ENCODE assay signal across 26 mouse cellular contexts in the genomic region with DNA sequence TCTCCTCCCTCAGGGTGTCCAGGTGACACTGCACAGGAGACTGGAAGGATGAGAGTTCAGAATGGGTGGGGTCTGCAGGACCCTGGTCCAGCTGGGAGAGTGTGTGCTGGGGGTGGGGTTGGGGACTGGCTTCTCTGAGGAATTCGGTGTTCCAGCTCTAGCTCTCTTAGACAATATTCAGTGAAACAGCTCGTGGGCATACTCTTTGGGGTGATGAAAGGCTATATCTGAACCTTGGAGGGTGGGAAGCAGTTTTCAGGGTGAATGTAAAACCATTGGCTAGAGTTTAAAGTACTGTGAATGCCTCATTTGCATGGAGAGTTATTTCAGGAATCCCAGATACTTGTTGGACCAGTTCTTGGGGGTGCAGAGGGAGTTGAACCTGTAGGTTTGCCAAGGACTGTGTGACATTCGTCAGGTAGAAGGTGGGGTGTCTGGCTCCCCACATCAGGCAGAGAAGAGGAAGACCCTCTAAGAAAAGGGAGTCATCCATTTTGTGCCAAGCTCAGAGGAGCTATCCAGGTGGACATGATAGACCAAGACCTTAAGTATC. TPM values are rescaled to one million over a fixed set of nuclear protein-coding genes. Genes with fewer than 3 reads are reported as not detected.
A peak's percentile ranks its signal among the peaks of the same experiment; 100 is the strongest.
DNase-seq lines count a peak whose midpoint lies in the region; ATAC-seq and TF ChIP-seq lines count a peak whose summit lies in the region.
"Had no signal": no experiment of that assay in that cellular context is flagged by ENCODE, and none has a peak within 500 bp of the region (broad histone marks: within the 10 kb centered on the region; RNA-seq: fewer than 3 reads in every experiment).

No protein-coding gene starts in this region.

- H3K36me3 ChIP-seq in heart, adult 2 months (ENCODE audit: control insufficient read depth, insufficient read depth, low read length) = no peaks in the 10 kb centered on the region
- no peaks in the 10 kb centered on the region for H3K36me3 ChIP-seq in kidney, embryonic 15.5 days
- no peaks in the 10 kb centered on the region for H3K36me3 ChIP-seq in stomach, postnatal 0 days (ENCODE audit: control insufficient read depth, insufficient read depth, low read length)
- H3K36me3 ChIP-seq: embryonic facial prominence, embryonic 13.5 days; forebrain, embryonic 12.5 days; heart, embryonic 12.5 days; hindbrain, embryonic 10.5 days; hindbrain, embryonic 15.5 days had no signal

- no peaks in the 10 kb centered on the region for H3K9me3 ChIP-seq in kidney, embryonic 15.5 days (replicated peaks)
- no peaks in the 10 kb centered on the region for H3K9me3 ChIP-seq in stomach, postnatal 0 days (ENCODE audit: control insufficient read depth, low read length)
- H3K9me3 ChIP-seq: embryonic facial prominence, embryonic 13.5 days; forebrain, embryonic 12.5 days; heart, embryonic 12.5 days; hindbrain, embryonic 10.5 days; hindbrain, embryonic 15.5 days had no signal

- H3K4me2 ChIP-seq in kidney, embryonic 15.5 days = no peak overlapping the region
- no peak overlapping the region for H3K4me2 ChIP-seq in stomach, postnatal 0 days (replicated peaks; ENCODE audit: low read depth)
- H3K4me2 ChIP-seq: embryonic facial prominence, embryonic 13.5 days; forebrain, embryonic 12.5 days; heart, embryonic 12.5 days; hindbrain, embryonic 15.5 days had no signal

- WGBS in heart, adult 2 months = 84% methylated on average over 3 of the region's 3 CpGs
- WGBS in kidney, embryonic 15.5 days = 79% methylated on average over 3 of the region's 3 CpGs
- 62% methylated on average over 3 of the region's 3 CpGs for WGBS in stomach, postnatal 0 days

- no peak for TF ChIP-seq EP300 in heart, adult 2 months (IDR thresholded peaks at IDR 0.05; ENCODE audit: insufficient read depth, low read depth, low read length)
- no peak for TF ChIP-seq EP300 in stomach, postnatal 0 days (optimal IDR thresholded peaks at IDR 0.05)

- no peaks in the 10 kb centered on the region for H3K79me2 ChIP-seq in heart, adult 2 months (replicated peaks; ENCODE audit: control insufficient read depth, insufficient read depth, low read length)

- DNase-seq in heart, adult 11 months = peak; percentile 78
- DNase-seq in heart, adult 2 months = no peak
- peak; percentile 50 for DNase-seq in kidney, adult 9 months
- DNase-seq in kidney, postnatal 4 days = no peak
- no peak for DNase-seq in stomach, postnatal 0 days (ENCODE audit: low spot score)
- no peak for DNase-seq in layer of hippocampus, adult 8-10 months (ENCODE audit: low spot score in 2 of 2)
- no peak for DNase-seq in retina, postnatal 1 day
- DNase-seq: adrenal gland, adult 8-10 months; adrenal gland, postnatal 36 days; B cell, adult 2 months; gastrocnemius, postnatal 10 days had no signal

- ATAC-seq in kidney, embryonic 15.5 days (replicated peaks; ENCODE audit: low FRiP score) = no peak; the same call in 1 of the 2 replicates
- peak; percentile 40; the same call in 1 of the 2 replicates for ATAC-seq in stomach, postnatal 0 days (ENCODE audit: low FRiP score, low TSS enrichment)
- ATAC-seq: CD4-positive, CD25-positive, alpha-beta regulatory T cell, adult 4 months; forebrain, embryonic 16.5 days; Patski had no signal

- peaks cover 2% of the 10 kb centered on the region for H3K4me1 ChIP-seq in heart, adult 2 months (ENCODE audit: control insufficient read depth, insufficient read depth, low read length)
- peaks cover 15% of the 10 kb centered on the region for H3K4me1 ChIP-seq in kidney, embryonic 15.5 days
- peaks cover 5% of the 10 kb centered on the region; the same call in 1 of the 2 replicates for H3K4me1 ChIP-seq in stomach, postnatal 0 days (replicated peaks; ENCODE audit: control insufficient read depth, insufficient read depth)

- H3K9ac ChIP-seq in heart, adult 2 months (ENCODE audit: low read depth, low read length) = no peak overlapping the region
- H3K9ac ChIP-seq in kidney, embryonic 15.5 days = no peak overlapping the region
- H3K9ac ChIP-seq in stomach, postnatal 0 days (ENCODE audit: low read length) = no peak overlapping the region
- H3K9ac ChIP-seq: embryonic facial prominence, embryonic 13.5 days; forebrain, embryonic 12.5 days; heart, embryonic 12.5 days; hindbrain, embryonic 15.5 days had no signal

- no peak for TF ChIP-seq CTCF in heart, adult 2 months (IDR thresholded peaks at IDR 0.05)
- no peak for TF ChIP-seq CTCF in stomach, postnatal 0 days (IDR thresholded peaks at IDR 0.05; ENCODE audit: low read depth)

- intact Hi-C loops in heart, adult 2 months (cut with DNase I) = no loop called here

- H3K27ac ChIP-seq in heart, adult 2 months = no peak overlapping the region
- H3K27ac ChIP-seq in kidney, embryonic 15.5 days = peak overlapping the region; percentile 48; the same call in 1 of the 2 replicates
- no peak overlapping the region for H3K27ac ChIP-seq in stomach, postnatal 0 days (replicated peaks)
- H3K27ac ChIP-seq: embryonic facial prominence, embryonic 13.5 days; forebrain, embryonic 12.5 days; hindbrain, embryonic 10.5 days; hindbrain, embryonic 15.5 days had no signal

- H3K27me3 ChIP-seq in heart, adult 2 months (ENCODE audit: control insufficient read depth, insufficient read depth, low read length) = no peaks in the 10 kb centered on the region
- H3K27me3 ChIP-seq in kidney, embryonic 15.5 days = no peaks in the 10 kb centered on the region
- no peaks in the 10 kb centered on the region for H3K27me3 ChIP-seq in stomach, postnatal 0 days (ENCODE audit: control insufficient read depth, insufficient read depth, low read length)
- H3K27me3 ChIP-seq: embryonic facial prominence, embryonic 13.5 days; forebrain, embryonic 12.5 days; heart, embryonic 12.5 days; hindbrain, embryonic 15.5 days; Patski had no signal

- no peak overlapping the region for H3K4me3 ChIP-seq in heart, adult 2 months
- no peak overlapping the region for H3K4me3 ChIP-seq in kidney, embryonic 15.5 days (replicated peaks)
- H3K4me3 ChIP-seq in stomach, postnatal 0 days (ENCODE audit: low read depth, low read length) = no peak overlapping the region
- H3K4me3 ChIP-seq: embryonic facial prominence, embryonic 13.5 days; forebrain, embryonic 12.5 days; heart, embryonic 12.5 days; hindbrain, embryonic 10.5 days; hindbrain, embryonic 15.5 days had no signal

- no peak for TF ChIP-seq POLR2A in heart, adult 2 months (IDR thresholded peaks at IDR 0.05; ENCODE audit: insufficient read depth, low read depth, low read length)

RNA-seq across cellular contexts. Expression of gene Gm6993, which starts 1.5 kb away (rescaled TPM):
- not detected for total RNA-seq in heart, adult 2 months (2021)
- polyA plus RNA-seq in heart, adult 2 months (2012; rRNA removed) = not detected in 2 replicates
- not detected in 2 replicates for polyA plus RNA-seq in kidney, embryonic 15.5 days (2015; fragmentation: Nextera tagmentation; extraction: Ambion mirVana)
- not detected in 2 replicates for polyA plus RNA-seq in stomach, postnatal 0 days (2015; fragmentation: Nextera tagmentation; extraction: Ambion mirVana)
- not detected for total RNA-seq in layer of hippocampus, adult 8-10 months (2022)
- total RNA-seq: adrenal gland, adult 8-10 months; adrenal gland, postnatal 36 days; gastrocnemius, postnatal 10 days; gastrocnemius, postnatal 4 days; heart, adult 8-10 months; heart, postnatal 25 days had no signal
- polyA plus RNA-seq: CD4-positive, CD25-positive, alpha-beta regulatory T cell, adult 4 months; cortical plate, adult 2 months; embryonic facial prominence, embryonic 13.5 days; forebrain, embryonic 12.5 days; forebrain, embryonic 16.5 days; frontal cortex, adult 2 months; heart, embryonic 12.5 days; heart, embryonic 16.5 days; hindbrain, embryonic 10.5 days; hindbrain, embryonic 15.5 days; Patski had no signal

RNA-seq across cellular contexts. Expression of gene Lamb1, which starts 25.9 kb away (rescaled TPM):
- 10 to 100 TPM; 55.3 to 58.1 TPM for total RNA-seq in heart, adult 2 months (2021)
- 25.1 and 44.1 TPM in 2 replicates for polyA plus RNA-seq in heart, adult 2 months (2012; rRNA removed)
- polyA plus RNA-seq in kidney, embryonic 15.5 days (2015; fragmentation: Nextera tagmentation; extraction: Ambion mirVana) = 134 and 144 TPM in 2 replicates
- polyA plus RNA-seq in stomach, postnatal 0 days (2015; fragmentation: Nextera tagmentation; extraction: Ambion mirVana) = 30.6 and 31.7 TPM in 2 replicates
- 10 to 100 TPM; 32.9 to 38.1 (median 35.4) TPM for total RNA-seq in layer of hippocampus, adult 8-10 months (2022)
- polyA plus RNA-seq: CD4-positive, CD25-positive, alpha-beta regulatory T cell, adult 4 months had no signal

Comparison
In these comparisons a context has a peak if more than half of its experiments do, and no peak if none do; other contexts are left out.
1. DNase-seq: peak in heart, adult 11 months (single experiment) and kidney, adult 9 months (single experiment); none in heart, adult 2 months (0 of 2), kidney, postnatal 4 days (0 of 2), stomach, postnatal 0 days (single experiment), layer of hippocampus, adult 8-10 months (0 of 2) and retina, postnatal 1 day (single experiment).